Mouse (Mus musculus): Measurements from ENCODE around the gene Tmco5b.
A peak's percentile ranks its signal among the peaks of the same experiment; 100 is the strongest.

Gene Tmco5b

GRCm38 (mm10) chr2:113285432-113285831 lies at the start of gene Tmco5b:
Gene Tmco5b (plus strand): TSS chr2:113285732.
- DNase-seq (ENCODE audit: low spot score in 2 of 2) = no peak

DNA sequence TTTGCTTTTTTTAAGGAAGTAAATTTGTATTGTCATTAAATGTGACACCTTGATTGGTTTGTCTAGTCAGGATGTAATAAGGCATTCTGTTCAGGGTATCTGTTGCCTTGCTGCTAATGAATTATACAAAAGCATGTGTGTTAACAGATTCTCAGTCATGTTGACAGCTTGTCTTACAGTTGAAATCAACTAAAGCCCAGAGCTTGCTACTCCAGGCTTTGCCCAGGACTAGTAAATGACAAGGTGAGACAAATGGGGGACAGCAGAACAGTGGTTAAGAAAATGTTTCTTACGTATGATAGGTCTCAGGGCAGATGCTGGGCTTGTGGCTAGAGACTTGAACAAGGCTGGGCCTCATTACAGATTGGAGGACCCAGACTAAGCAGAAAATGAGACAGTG lies 48.5 kb upstream of the Tmco5b start:
- DNase-seq (ENCODE audit: low spot score in 2 of 2) = no peak

GRCm38 (mm10) chr2:113238871-113239270 lies 46.7 kb upstream of the Tmco5b start:
- DNase-seq (ENCODE audit: low spot score in 2 of 2) = no peak

DNA sequence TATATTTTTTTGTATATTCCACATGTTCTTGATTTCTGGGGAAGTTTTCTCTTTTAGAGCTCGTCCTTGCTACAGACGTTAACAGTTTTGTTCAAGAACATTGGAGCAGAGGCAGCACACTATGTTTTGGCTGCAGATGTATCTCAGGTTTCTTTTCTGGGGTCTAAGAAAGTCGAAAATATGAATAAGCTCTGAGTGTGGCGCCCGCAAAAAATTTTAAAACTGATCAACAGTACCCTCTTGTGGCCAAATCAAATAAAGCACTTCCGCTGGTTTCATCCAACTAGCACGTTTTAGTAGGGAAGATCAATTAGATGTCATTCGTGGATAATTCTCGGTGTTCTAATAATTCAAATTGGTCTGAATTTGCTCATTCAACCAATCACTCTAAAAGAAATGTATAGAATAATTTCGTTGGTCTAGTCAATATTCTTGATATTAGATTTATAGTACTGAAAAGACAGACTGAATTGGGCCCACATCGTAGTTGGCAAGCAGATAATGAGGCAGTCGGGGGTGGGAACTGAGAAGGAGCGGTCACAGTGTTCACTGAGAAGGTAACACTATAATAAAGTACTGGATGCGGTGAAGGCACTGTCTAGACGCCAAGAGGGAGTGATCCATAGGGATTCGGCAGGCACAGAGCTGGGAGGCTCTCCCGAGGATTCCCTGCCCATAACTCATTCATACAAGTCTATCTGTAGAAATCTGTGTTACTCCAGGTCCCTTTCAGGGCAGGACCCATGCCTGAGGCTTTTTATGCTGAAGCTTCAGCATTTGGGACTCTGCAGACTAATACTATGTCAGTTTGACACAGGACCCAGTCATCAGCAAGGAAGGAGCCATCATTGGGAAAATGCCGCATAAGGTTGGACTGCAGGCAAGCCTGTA lies 17.1 kb downstream of the Tmco5b start:
- DNase-seq (ENCODE audit: low spot score in 2 of 2) = peak in 1 of 2 experiments; percentile 42

DNA sequence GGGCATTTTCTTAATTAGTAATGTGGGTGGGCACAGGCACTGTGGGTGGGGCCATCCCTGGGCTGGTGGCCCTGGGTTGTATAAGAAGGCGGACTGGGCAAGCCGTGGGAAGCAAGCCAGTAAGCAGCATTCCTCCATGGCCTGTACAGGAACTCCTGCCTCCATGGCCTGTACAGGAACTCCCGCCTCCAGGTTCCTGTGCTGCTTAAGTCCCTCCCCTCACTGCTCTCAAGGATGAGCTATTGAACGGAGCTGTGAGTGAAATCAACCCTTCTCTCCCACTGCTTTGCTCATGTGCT lies 17.7 kb downstream of the Tmco5b start:
- DNase-seq (ENCODE audit: low spot score in 2 of 2) = no peak

- DNase-seq (ENCODE audit: low spot score in 2 of 2) = peak in 1 of 2 experiments; percentile 71
Observed at GRCm38 (mm10) chr2:113305339-113305738, 19.8 kb downstream of the Tmco5b start.

DNA sequence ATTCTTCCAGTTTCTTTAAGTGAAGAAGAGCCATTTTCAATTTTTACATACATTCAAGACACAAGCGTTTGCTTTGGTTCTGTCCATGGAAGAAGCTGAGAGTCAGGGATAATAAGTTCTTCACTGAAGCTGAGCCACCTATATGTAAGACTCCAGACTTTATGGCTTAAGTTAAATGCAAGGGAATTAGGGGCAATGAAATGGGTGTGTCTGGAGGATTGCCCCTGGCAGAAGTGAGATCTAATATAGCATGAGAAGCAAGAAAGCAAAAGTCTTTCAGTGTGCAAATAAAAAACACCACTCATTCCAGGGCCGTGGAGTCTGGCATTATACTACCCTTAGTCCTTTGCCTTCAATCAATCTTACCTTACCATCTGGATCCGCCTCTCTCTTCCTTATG lies 25.7 kb downstream of the Tmco5b start:
- no peak for DNase-seq (ENCODE audit: low spot score in 2 of 2)

DNA sequence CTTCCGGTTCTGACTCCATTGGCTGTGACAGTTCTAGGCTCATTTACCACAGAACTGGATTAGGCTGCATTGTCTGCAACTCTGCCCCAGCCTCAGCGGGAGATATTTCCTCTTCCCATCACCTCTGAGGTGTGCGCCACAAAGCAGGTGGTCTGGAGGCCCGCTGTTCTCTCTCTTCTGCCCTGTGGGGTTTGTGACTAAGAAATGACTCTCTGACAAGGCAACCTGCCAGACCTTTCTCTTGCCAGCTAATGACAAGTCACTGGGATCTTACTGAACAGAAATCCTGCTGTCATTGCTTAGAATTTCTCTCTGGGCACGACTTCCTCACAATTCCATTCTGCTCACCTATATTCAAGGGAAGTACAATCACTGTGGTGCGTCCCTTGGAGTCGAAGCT lies 37.5 kb downstream of the Tmco5b start:
- no peak for DNase-seq (ENCODE audit: low spot score in 2 of 2)

DNA sequence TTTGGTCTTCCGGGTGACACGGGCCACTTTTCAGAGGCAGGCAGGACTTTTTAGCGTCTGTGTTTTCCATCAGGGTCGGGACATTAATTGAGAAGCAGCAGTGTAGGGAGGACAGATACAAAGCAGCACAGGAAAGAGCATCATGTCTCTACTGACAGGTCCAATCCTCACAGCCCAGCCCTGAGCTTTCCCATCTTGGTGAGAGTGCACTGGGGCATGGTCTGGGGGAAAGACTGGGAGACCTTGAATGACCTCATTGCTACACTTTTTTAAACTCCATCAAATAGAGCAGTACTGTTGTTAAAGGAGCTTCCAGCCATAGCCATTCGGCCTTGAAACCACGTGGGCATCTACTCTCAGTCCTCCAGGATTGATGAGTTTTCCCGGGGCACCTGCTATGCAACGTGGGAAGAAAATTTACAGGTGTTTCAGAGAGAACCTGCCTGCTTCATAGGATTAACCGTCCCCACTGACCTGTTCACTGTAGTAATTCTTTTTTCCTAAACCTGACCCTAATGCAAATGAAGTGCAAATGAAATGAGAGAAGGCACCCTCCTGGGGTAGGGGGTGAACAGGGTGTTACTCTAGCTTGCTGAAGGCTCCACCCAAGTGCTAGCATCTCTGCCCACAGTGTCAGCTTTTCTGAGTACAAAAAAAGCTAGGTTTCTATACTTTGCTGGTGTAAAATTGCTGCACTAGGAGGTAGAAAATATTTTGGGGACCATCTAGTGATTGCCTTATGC lies 48.4 kb downstream of the Tmco5b start:
- DNase-seq (ENCODE audit: low spot score in 2 of 2) = no peak

GRCm38 (mm10) chr2:113335561-113336294 lies 50.2 kb downstream of the Tmco5b start:
- DNase-seq (ENCODE audit: low spot score in 2 of 2) = peak in 1 of 2 experiments; percentile 15

DNA sequence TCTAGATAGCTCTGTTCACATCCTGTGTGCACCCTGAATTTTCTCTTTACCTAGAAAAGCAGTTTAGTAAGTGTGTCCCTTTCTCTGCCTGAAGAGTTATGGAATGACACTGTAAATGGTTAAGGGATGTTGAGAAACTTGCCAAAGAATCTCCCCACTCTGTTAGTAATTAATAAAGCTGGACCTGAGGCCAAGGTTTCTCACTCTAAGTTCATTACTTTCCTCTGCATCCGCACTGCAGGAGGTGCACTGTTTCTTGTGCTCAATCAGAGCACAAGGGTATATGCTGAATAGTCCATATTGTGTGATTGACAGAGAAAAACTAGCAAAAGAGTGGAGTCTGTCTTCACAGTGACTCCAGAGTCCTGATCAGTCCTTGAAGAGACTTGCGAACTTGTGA lies 59.0 kb downstream of the Tmco5b start:
- DNase-seq (ENCODE audit: low spot score in 2 of 2) = no peak
